Mouse (Mus musculus) kidney, postnatal 14 days (tissue): ENCODE measurements around the gene Kifc1.

Source experiments
- DNase-seq: peaks from one replicate; pipeline ENCODE4 v3.0.0; 2022; ENCODE audit warnings: mixed read lengths

The Kifc1 gene

DNA sequence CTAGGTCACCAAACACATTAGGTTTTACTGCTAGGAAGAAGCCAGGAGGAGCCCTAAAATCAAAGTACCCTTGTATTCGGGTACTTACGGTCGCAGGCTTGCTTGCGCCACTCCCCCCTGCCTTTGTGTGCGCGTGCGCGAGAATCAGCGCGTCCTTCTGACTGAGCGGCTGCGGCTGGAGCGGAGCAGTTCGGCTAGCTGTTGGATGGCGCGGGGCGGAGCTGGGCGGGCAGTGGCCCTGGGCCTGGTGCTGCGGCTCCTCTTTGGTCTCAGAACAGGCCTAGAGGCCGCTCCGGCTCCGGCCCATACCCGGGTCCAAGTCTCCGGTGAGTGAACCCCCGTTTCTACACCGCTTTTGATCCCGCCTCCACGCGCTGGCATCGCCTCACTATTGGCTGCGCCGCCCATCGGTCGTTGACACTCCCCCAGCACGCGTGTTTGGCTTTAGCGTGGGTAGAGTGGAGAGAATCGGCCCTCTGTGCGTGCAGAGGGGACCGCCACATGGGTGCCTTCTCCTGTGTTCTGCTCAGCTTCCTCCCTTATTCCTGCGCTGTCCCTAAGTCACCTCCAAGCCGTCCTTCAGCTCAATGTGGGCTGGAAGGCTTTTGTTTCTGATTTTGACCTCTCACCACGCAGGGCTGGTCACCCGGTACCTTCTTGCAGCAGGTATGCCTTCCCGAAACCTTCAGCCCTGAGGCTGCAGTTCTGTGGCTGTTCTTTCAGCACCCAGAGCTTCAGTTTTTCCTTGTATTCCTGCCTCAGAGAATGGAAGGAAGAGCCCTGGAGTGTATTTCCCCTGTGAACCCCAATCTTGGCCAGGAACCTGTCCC lies 47.3 kb downstream of the Kifc1 start, which contains the start of gene Cd320:
Gene Cd320 (plus strand): TSS at position 126 of the 830 bp plus-strand sequence.
- peak; percentile 95 for DNase-seq

DNA sequence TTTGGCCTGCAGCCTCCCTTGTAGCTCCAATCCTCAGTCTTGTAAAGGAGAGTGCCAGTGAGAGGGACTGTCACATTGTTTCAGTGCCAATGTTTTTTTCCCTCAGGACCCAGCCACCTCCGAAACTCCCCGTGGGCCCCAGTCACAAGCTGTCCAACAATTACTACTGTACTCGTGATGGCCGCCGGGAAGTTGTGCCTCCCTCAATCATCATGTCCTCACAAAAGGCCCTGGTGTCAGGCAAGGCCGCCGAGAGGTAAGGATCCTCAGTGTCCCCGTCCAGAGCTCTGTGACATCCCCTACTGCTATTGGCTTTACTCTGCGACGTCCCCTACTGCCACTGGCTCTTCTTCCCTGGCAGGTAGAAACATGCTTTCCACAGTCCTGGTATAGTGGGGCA lies 60.9 kb downstream of the Kifc1 start:
- no peak for DNase-seq

DNA sequence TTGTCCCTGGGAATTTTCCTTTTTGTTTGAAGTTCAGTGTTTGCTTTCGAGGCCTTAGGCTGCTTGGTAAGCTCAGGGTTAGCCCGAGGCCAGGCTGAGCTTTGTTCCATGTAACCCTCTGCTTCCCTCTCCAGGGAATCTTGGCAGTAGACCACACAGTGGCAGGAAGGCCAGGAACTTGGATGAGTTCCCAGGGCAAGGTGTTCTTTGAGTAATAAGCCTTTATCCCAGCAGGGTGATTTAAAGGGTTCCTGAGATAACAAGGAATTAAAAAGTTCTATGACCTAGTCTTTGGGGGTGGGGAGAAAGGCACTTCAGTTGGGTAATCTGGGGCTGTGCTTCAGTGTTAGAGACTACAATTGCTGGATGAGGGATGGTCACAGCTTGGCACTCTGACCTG lies 61.6 kb downstream of the Kifc1 start:
- peak; percentile 91 for DNase-seq

DNA sequence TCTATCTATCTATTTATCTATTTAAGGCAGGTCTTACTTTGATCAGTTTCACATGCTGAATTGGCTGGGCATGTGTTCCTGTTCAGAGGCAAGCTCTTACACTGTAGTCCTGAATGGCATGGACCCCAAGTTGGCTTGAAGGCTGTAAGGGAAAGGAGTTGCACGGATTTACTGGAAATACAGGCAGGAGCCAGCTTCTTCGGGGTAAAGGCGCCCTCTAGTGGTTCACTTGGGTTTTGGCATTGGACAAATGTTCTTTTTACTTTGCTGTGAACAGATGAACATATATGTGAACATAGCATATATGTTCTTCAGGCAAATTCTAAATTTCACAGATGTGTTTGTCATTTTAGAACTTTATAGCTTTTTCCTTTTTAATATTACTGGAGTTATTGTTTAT lies 63.6 kb downstream of the Kifc1 start:
- peak; percentile 81 for DNase-seq
